Mouse (Mus musculus): ENCODE data around the gene Rpl3. TPM values are rescaled to one million over a fixed set of nuclear protein-coding genes. Genes with fewer than 3 reads are reported as not detected.

Gene Rpl3
- polyA plus RNA-seq, 1 experiment, result not detected

DNA sequence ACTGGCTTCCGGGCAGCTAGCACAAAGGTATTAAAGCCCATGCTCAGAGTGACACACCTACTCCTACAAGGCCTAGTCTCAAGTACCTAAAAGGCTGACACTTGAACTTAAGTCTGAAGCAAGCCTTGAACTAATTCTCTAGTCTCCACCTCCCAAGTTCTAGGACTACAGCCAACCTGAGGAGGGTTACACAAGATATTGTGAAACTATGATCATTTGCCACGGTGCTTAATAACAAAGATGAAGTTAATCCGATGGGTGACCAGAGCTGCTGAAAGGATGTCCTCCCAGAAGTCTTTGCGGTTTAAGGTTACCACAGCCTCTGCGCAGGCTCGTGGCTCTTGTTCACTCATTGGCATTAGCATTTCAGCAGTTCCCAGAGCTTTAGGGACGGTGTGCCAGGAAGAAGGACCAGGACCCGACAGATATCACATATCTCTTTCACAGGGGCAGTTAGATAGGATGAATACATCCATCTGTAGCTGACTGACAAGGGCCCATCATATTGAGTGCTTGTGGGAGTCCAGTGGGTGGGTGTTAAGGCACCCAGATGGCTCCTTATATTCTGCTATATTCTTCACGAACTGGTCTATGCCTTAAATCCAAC, 4.2 kb downstream of the Rpl3 start:
- no peak overlapping the region for H3K4me3 ChIP-seq (ENCODE audit: insufficient read depth, low read depth, low read length)
- no peak overlapping the region for H3K27ac ChIP-seq (ENCODE audit: insufficient read depth, low read depth, low read length)
- 89% methylated on average over 9 of the region's 9 CpGs for WGBS
- peaks cover 11% of the 10 kb centered on the region; the same call in 1 of the 2 replicates for H3K4me1 ChIP-seq (ENCODE audit: control insufficient read depth, insufficient read depth, low read length)
- TF ChIP-seq POLR2A (IDR thresholded peaks at IDR 0.05; ENCODE audit: insufficient read depth, low read depth, low read length) (no peak), CTCF (IDR thresholded peaks at IDR 0.05; ENCODE audit: insufficient read depth, low read depth, low read length) (no peak)

DNA sequence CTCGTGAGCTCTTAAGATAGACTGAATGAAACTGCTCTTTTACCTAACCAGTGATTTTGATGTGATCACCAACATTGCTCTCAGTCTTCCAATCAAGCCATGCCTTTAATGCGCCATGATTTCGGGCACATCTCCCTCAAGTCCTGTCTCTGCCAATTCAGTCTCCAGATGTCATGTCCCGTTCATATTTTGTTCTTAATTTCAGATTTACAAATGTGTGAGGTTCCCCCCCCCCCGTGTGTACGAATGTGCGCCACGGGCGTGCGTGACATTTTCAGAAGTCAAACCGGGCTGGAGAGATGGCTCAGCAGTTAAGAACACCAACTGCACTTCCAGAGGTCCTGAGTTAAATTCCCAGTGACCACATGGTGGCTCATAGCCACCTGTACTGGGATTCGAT, 7.9 kb downstream of the Rpl3 start:
- under 1% methylated on average over 12 of the region's 12 CpGs for WGBS
- H3K4me3 ChIP-seq (ENCODE audit: insufficient read depth, low read depth, low read length), result peak overlapping the region; percentile 54
- TF ChIP-seq POLR2A (IDR thresholded peaks at IDR 0.05; ENCODE audit: insufficient read depth, low read depth, low read length), result no peak
- TF ChIP-seq CTCF (IDR thresholded peaks at IDR 0.05; ENCODE audit: insufficient read depth, low read depth, low read length), result no peak
- H3K27ac ChIP-seq (ENCODE audit: insufficient read depth, low read depth, low read length), result peak overlapping the region; percentile 99
- peaks cover 7% of the 10 kb centered on the region for H3K4me1 ChIP-seq (ENCODE audit: control insufficient read depth, insufficient read depth, low read length)

DNA sequence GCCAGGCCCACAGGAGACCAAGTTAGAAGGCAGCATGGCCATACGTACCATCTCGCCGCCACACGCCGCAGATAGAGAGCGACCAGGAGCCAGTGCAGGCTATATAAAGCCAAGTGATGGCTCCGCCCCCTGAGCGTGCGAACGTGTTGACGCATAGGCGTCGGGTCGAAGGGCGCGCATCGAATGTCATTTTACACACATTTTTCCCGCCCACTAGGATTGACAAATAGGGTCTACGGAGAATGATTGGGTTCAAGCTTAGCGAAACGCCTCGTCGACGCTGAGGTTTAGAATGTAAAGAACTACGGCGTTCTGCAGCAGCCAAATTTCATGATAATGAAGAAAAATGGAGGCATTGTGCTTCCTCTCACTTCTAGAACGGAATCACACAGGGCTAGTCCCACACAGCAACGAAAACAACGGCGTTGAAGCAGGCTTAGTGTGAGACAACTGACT, 8.4 kb downstream of the Rpl3 start:
- TF ChIP-seq POLR2A (IDR thresholded peaks at IDR 0.05; ENCODE audit: insufficient read depth, low read depth, low read length), result peak; percentile 100
- TF ChIP-seq CTCF (IDR thresholded peaks at IDR 0.05; ENCODE audit: insufficient read depth, low read depth, low read length), result no peak
- Histone ChIP-seq H3K4me3 (ENCODE audit: insufficient read depth, low read depth, low read length) (peak overlapping the region; percentile 54), H3K4me1 (ENCODE audit: control insufficient read depth, insufficient read depth, low read length) (peaks cover 7% of the 10 kb centered on the region), H3K27ac (ENCODE audit: insufficient read depth, low read depth, low read length) (peak overlapping the region; percentile 99)
- under 1% methylated on average over 30 of the region's 30 CpGs for WGBS

GRCm38 (mm10) chr15:80082661-80083275, 8.9 kb downstream of the Rpl3 start:
- Histone ChIP-seq H3K4me1 (ENCODE audit: control insufficient read depth, insufficient read depth, low read length) (peaks cover 7% of the 10 kb centered on the region), H3K27ac (ENCODE audit: insufficient read depth, low read depth, low read length) (peak overlapping the region; percentile 18), H3K4me3 (ENCODE audit: insufficient read depth, low read depth, low read length) (peak overlapping the region; percentile 52)
- under 1% methylated on average over 21 of the region's 21 CpGs for WGBS
- TF ChIP-seq CTCF (IDR thresholded peaks at IDR 0.05; ENCODE audit: insufficient read depth, low read depth, low read length) (no peak), POLR2A (IDR thresholded peaks at IDR 0.05; ENCODE audit: insufficient read depth, low read depth, low read length) (no peak)

- Histone ChIP-seq H3K4me3 (ENCODE audit: insufficient read depth, low read depth, low read length) (peak overlapping the region; percentile 52), H3K27ac (ENCODE audit: insufficient read depth, low read depth, low read length) (no peak overlapping the region), H3K4me1 (ENCODE audit: control insufficient read depth, insufficient read depth, low read length) (peaks cover 7% of the 10 kb centered on the region)
- TF ChIP-seq CTCF (IDR thresholded peaks at IDR 0.05; ENCODE audit: insufficient read depth, low read depth, low read length) (no peak), POLR2A (IDR thresholded peaks at IDR 0.05; ENCODE audit: insufficient read depth, low read depth, low read length) (no peak)
- 5% methylated on average over 11 of the region's 11 CpGs for WGBS
These were observed 9.7 kb downstream of the Rpl3 start for GRCm38 (mm10) chr15:80081801-80082546.

DNA sequence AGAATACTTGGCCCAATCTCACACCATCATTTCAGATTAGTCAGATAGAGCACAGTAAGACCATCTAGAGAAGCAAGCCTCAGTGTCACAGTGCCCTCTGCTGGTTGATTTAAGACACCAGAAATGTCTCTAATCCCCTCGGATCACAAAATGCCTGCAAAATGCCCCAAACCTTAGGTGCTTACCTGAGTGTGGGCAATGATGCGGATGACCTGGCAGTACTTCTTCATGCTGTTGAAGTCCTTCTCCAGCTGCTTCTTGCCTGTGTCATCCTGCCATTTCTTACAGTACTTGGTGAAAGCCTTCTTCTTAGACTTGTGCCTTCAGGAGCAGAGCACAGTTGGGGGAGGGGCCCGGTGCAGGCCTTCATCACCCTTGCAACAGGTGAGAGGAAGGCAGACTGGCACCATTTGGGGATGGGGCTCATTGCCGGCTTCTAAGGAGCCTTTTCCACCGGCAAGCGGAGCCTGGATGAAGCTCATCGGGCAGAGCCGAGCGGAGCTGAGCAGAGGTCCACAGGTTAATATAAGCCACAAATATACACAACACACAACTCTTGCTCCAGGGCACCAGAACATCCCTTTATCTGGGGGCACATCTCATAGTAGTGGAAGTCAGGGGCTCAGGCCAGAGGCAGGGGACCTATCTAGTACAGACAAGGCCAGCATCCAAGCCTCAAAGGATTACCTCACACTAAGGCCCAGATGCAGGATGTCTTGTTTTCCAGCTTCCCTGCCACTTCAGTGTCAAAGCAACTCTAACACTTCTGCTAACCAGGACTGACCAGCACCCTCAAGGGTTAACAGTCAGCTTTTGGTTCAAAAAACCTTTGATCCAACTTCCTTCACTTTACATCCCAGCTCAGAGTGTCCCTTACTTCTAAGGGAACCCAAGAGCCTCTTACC, 10.7 kb downstream of the Rpl3 start:
- peaks cover 10% of the 10 kb centered on the region for H3K4me1 ChIP-seq (ENCODE audit: control insufficient read depth, insufficient read depth, low read length)
- no peak overlapping the region for H3K4me3 ChIP-seq (ENCODE audit: insufficient read depth, low read depth, low read length)
- H3K27ac ChIP-seq (ENCODE audit: insufficient read depth, low read depth, low read length), result no peak overlapping the region
- WGBS, result 57% methylated on average over 9 of the region's 9 CpGs
- TF ChIP-seq CTCF (IDR thresholded peaks at IDR 0.05; ENCODE audit: insufficient read depth, low read depth, low read length) (no peak), POLR2A (IDR thresholded peaks at IDR 0.05; ENCODE audit: insufficient read depth, low read depth, low read length) (no peak)

DNA sequence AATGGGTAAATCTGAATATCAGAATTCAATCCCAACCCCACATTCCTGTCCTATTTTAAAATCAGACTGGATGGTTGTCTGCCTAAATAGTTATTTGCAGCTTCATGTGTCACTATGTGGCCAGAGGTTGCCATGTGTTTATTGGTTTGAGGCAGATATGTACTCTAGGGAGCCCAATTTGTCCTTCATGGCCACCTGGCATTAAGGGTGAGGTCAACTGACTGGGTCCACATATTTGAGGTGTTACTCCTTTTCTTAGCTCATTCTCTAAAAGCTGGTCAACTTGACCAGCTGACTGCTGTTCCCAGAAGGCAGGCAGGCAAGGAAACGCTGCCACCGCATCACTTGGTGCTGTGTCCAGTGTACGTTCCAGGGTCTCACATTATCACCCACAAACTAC, 11.7 kb downstream of the Rpl3 start:
- TF ChIP-seq CTCF (IDR thresholded peaks at IDR 0.05; ENCODE audit: insufficient read depth, low read depth, low read length) (no peak), POLR2A (IDR thresholded peaks at IDR 0.05; ENCODE audit: insufficient read depth, low read depth, low read length) (no peak)
- Histone ChIP-seq H3K4me3 (ENCODE audit: insufficient read depth, low read depth, low read length) (no peak overlapping the region), H3K27ac (ENCODE audit: insufficient read depth, low read depth, low read length) (no peak overlapping the region), H3K4me1 (ENCODE audit: control insufficient read depth, insufficient read depth, low read length) (peaks cover 17% of the 10 kb centered on the region)
- 67% methylated on average over 3 of the region's 3 CpGs for WGBS

- no peak overlapping the region for H3K4me3 ChIP-seq (ENCODE audit: insufficient read depth, low read depth, low read length)
- TF ChIP-seq POLR2A (IDR thresholded peaks at IDR 0.05; ENCODE audit: insufficient read depth, low read depth, low read length) (no peak), CTCF (IDR thresholded peaks at IDR 0.05; ENCODE audit: insufficient read depth, low read depth, low read length) (no peak)
- WGBS, result 91% methylated on average over 5 of the region's 5 CpGs
- no peak overlapping the region for H3K27ac ChIP-seq (ENCODE audit: insufficient read depth, low read depth, low read length)
- H3K4me1 ChIP-seq (ENCODE audit: control insufficient read depth, insufficient read depth, low read length), result peaks cover 17% of the 10 kb centered on the region
These were observed 12.5 kb downstream of the Rpl3 start for GRCm38 (mm10) chr15:80079129-80079668.
